Mouse (Mus musculus) gastrocnemius, postnatal 36 days (tissue): ENCODE data around the gene B9d1. TPM values are rescaled to one million over a fixed set of nuclear protein-coding genes. Genes with fewer than 3 reads are reported as not detected.

Source experiments
- DNase-seq, 2 experiments: peaks; one replicate each; pipeline ENCODE4 v3.0.0; 2022
- intact Hi-C: fragments of 180-260 bp; cut with DNase I; formaldehyde crosslinking; loops from one replicate; pipeline ENCODE4 v1.15.1; 2025
- long read RNA-seq, 2 experiments: library from polyadenylated mRNA; stranded (forward); transcript quantifications; one replicate each; pipeline ENCODE4 v2.0.0; 2021
- total RNA-seq, 2 experiments: library from RNA; stranded (reverse); gene quantifications; 2 replicates each; pipeline ENCODE4 v1.2.3; 2021

The B9d1 gene
- 1 to 10 TPM; 3.9 to 5.2 TPM for total RNA-seq
- long read RNA-seq, experiment 1, transcript B9d1-201 (7 exons, 817 nt), result major isoform, 9 of 15 reads
- long read RNA-seq, experiment 1, partial matches to known transcripts, result 2 of 15 reads
- long read RNA-seq, experiment 1, other reads (novel, unspliced or antisense), result 2 of 15 reads
- long read RNA-seq, experiment 2, transcript B9d1-201 (7 exons, 817 nt), result major isoform, 6 of 10 reads
- long read RNA-seq, experiment 2, partial matches to known transcripts, result 3 of 10 reads
- long read RNA-seq, experiment 2, other reads (novel, unspliced or antisense), result 1 of 10 reads

DNA sequence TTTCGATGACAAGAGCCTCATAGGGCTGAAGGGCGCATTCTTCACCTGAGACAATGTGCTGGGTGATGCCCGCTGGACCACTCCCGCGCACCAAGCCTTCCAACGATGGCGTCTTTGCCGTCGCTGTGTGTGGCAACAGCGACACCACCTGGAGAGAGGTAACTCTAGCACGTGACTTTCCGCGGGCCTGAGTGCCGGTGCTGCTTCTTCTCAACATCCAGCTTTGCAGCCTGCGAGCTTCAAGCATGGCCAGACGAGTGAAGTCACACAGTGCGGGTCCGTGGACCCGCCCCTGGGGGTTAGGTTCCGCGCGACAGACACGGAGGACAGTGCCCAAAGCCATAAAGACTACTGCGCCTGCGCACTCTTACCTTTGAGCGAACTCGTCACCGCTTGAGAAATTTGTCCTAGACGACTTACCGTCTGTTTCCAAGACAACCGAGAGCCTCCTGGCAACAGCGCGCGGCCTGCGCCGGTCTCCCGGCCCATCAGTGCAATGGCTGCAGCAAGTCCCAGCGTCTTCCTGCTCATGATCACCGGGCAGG, at the start of gene B9d1:
TSS of gene B9d1 (plus strand) at position 432 of the 545 bp plus-strand sequence.
- peak; percentile 91 to 95 for DNase-seq
- intact Hi-C loops, result loop anchor here (5.0 kb wide), 3 partner anchors 73 to 157 kb away; partner anchors contain the start of gene Epn2

DNA sequence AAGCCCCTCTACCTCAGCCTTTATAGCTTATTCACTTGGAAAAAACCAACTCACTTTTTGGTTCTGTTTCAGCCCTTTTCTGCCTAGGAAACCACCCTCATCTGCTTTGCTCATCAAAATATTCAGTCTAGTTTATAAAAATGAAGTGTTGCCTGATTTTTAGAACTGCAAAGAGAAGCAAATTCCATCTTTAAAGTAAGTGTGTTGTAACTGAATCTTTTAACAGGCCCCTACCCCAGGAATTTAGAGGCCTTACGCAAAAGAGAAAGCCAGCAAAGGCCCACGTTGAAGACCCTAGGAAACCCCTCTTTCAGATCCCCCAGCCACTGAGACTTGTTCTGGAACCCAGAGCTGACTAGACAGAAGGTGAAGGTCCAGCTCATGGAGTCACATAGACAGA, 40.9 kb upstream of the B9d1 start:
- no peak for DNase-seq
- intact Hi-C loops, result no loop called here

DNA sequence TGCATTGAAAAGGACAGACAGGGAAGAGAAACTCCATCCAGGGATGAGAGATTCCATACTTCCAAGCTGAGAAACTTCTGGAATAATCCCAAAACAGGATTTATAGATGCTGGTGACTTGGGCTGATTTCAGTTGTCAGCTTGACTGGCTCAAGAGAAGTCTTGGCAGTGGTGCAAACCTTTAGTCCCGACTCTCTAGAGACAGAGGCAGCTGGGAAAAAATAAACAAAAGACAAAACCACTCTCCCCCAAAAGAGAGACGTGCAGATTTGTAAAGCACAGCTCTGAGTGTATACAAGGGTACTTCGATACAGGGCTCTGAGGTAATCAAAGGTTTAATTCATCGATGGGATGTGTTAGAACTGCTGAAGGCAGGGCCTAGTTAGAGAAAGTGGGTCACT, 39.5 kb upstream of the B9d1 start:
- intact Hi-C loops, result no loop called here

DNA sequence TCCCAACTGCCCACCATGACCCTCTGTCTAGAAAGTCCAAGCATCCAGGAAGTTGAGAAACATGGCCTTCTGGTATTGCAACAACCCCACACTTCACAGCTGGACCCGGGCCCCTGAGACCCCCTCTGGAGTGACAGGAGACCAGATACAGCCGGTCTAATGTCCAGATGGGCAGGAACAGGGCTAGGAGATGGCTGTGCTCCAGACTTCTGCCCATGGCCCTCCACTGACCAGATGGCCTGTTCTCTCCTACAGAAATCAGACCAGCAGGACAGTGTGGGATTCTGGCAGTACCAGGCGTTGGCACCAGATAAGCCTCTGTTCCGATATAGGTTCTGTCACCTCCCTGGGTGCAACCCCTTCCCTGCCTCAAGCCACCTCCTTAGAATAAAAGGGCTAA, 36.4 kb upstream of the B9d1 start:
- intact Hi-C loops, result no loop called here
- no peak for DNase-seq

More for the DNA sequence above, 39.5 kb upstream of the B9d1 start:
- no peak for DNase-seq

DNA sequence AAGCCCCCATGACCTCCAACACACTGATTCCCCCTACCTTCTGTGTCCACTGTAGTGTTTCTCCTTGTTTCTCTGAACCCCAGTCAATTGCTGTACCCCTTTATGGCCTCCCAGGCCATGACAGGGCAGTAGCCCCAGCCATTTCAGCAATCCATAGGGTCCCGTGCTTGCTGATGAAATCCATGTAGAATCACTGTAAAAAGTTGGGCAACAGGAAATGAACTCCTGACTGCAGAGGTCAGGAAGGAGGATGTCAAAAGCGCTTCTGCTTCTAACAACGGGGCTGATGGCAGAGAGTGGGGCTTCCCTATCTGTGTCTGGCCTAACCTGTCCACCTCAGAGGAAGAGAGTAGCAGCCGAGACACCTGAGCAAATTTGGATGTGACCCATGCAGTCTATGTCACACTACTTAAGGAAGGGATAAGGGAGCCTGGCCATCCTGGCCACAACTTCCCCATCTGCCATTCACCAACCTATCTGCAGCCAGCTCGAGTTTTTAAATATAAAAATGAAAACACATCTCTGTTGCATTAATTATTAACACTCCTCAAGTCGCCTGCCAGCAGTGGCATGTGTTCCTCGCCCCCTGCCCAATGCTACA, 35.5 kb upstream of the B9d1 start:
- intact Hi-C loops, result no loop called here
- no peak for DNase-seq

DNA sequence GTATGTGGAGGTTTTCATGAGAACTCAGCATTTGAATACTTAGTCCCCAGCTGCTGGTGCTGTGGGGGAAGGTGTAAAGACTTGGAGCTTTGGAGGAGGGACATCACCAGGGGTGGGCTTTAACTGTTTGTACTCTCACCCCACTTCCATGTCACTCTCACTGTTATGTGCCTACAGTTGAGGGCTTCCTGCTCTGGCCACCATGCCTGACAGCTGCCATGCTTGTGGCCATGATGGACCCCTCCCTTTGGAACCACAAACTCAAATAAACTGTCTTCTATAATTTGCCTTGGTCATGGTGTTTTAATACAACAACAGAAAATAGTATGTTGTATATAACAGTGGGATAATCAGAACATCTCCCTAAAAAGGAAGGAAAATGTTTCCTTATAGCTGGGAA, 34.1 kb upstream of the B9d1 start:
- intact Hi-C loops, result no loop called here
- DNase-seq, result no peak

DNA sequence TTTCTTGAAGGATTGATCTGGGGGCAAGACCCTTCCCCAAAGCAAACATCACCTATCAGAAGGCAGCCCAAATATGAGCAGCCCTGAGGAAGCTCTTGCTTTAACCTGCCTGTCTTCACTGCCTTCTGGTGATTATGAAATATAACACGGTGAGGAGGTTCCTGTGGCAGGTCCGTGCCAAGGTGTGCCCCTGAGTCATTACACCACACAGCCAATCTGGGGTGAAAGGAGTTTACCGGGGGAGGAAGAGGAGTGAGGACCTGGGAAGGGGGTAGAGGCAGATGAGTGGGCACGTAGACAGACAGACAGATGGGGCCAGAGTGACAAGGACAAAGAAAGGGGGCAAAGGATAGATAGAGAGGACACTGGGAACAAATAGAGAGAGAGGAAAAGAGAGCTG, 31.3 kb upstream of the B9d1 start:
- intact Hi-C loops, result no loop called here
- DNase-seq, result no peak

DNA sequence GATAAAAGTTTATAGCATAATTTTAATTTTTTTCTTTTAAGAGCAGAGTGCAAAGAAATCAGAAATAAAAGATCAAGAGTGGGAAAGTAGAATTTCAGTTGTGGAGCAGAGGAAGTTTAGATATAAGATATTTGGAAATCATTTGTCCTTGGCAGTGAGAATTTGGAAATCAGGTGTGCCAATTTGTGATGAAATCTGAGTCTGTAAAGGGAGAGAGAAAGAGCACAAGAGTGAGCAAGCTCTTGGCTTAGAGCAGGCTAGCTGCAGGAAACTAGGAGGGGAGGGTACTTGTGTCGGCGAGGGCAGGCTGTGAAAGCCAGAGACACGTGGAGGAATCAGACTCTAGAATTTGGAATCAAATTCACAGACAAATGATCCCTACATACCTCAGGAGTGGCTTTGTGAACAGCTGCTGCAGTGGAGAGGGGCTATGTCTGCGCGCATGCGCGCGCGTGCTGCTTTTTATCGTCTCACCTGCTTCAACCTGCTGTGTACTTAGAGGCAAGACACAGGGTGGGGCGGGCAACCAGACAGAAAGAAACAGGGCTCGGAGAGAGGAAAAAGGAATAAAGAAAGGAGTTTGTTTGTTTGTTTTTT, 28.1 kb upstream of the B9d1 start:
- intact Hi-C loops, result no loop called here
- no peak for DNase-seq

DNA sequence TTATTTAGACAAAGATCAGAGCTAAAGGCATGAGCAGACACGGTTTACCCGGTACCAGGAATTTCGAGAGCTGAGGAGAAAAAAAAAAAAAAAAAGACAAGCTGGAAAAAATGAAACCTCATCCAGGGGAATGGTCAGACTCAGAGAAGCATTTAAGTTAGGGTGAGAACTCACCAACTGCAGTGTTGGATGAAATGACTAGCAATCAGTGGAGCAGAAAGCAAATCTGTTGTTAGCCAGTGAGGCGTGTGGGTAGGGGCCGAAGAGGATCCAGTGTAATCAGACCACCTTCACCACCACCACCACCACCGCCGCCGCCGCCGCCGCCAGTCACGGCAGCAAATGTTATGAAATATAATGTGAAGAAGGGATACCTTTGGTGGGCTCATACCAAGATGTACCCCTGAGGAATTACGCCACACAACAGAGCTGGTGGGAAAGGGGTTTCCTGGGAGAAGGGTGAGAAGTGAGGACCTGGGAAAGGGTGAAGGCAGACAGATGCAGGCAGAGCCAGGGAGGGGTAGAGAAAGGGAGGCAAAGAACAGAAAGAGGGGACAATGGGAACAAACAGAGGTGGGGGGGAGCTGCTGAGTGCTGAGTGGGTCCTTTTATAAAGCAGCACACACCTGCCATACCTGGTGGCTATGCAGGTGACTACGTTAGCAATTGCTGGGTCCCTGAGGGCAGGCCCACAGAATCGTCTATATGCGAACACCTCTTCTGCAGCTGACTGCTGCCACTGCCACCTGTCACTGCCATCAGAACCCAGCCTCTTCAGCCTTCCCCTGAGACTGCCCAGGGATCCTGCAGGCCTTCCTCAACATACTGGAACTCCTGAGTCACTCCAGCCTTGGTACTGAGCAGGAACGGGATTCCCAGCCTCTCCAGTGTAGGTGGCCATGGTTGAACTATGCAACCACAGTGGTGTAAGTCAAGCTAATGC, 27.1 kb upstream of the B9d1 start:
- no peak for DNase-seq
- intact Hi-C loops, result no loop called here

DNA sequence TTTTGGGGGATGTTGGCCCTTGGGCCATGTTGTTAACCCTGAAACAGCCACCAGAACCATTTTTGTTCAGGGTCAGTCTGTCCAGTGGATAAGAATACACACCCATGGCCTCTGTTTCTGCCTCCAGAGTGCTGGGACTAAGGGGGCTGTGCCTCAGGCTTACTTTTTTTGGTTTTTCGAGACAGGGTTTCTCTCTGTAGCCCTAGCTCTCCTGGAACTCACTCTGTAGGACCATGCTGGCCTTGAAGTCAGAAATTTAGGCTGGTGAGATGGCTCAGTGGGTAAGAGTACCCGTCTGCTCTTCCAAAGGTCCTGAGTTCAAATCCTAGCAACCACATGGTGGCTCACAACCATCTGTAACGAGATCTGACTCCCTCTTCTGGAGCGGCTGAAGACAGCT, 26.2 kb upstream of the B9d1 start:
- no peak for DNase-seq
- intact Hi-C loops, result no loop called here

DNA sequence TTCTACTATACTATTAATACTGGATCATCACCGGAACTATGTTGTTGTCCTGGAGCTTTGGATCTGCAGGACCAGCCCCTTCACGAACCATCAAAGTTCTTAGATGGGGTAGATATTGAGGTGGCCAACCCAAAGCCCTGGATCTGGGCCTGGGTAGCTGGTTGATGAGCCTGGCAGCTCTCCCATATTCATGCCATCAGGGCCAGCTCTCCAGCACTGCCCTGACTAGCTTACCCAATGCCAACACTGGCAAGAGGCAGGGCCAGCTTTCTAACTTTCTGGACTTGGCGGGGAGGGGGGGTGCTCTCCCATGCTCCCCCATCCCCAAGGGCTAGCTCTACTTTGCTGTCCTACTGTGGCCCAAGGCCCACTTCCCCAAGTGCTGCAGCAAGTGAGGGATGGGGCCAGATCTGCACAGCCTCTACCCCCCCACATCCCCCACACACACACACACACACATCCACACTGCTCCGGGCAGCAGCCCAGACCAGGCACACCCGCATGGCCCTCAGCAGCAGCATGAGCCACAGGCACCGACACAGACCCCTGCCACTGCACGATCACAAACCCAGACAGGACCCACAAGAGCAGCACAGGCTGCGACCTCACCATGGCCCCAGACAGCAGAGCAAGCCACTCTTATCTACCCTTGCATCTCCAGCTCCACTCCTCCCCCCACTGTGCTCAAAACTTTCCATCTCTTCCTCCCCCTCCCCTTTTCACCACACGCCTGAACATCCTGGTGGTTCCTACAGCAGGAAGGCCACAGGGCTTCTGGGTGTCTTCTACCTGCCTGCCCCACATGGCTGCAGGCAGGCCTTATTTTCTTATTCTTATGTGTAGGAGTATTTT, 23.5 kb upstream of the B9d1 start:
- intact Hi-C loops, result no loop called here
- DNase-seq, result no peak

DNA sequence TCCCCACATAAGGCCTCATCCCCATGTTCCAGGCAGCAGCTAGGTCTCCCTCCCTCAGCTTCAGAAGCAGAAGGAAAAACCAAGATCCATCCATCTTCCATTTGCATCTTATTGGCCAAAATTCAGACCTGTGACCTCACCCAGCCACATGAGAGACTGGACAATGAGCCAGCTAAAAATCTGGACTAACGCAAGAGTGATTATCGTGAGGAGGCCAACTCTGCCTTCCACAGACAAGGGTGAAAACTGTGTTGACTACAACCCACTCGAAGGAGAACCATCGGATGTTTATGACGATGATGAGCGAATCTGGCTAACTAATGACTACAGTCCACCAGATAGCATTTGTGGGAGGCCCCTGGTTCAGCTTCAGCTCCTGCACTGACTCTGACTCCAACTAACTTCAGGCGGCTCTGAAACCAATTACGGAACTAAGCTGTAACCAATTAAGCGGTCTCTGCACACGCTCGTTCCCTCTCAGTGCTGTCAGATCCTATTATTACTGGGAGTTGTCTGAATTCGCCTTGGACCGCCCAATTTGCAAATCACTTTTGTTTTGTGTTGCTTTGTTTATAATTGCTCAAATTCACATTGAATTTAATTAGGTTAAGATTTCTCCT, 21.6 kb upstream of the B9d1 start:
- DNase-seq, result no peak
- intact Hi-C loops, result no loop called here

DNA sequence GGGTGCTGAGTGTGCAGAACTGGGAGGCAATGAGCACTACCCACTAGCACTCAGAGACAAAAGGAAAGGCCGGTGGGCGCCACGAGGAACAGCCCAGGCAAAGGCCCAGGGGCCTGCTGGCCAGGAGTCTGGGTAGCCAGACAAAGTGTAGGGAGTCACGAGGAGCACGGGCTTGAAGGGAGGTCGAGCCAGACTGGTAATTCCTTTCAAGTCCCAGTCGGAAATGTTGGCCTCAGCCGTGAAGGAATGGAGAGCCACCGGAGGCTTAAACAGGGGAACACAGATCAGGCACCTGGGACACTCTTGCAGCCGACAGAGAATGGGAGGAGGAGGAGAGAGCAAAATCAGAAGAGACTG, 20.7 kb upstream of the B9d1 start:
- intact Hi-C loops, result no loop called here
- DNase-seq, result no peak

DNA sequence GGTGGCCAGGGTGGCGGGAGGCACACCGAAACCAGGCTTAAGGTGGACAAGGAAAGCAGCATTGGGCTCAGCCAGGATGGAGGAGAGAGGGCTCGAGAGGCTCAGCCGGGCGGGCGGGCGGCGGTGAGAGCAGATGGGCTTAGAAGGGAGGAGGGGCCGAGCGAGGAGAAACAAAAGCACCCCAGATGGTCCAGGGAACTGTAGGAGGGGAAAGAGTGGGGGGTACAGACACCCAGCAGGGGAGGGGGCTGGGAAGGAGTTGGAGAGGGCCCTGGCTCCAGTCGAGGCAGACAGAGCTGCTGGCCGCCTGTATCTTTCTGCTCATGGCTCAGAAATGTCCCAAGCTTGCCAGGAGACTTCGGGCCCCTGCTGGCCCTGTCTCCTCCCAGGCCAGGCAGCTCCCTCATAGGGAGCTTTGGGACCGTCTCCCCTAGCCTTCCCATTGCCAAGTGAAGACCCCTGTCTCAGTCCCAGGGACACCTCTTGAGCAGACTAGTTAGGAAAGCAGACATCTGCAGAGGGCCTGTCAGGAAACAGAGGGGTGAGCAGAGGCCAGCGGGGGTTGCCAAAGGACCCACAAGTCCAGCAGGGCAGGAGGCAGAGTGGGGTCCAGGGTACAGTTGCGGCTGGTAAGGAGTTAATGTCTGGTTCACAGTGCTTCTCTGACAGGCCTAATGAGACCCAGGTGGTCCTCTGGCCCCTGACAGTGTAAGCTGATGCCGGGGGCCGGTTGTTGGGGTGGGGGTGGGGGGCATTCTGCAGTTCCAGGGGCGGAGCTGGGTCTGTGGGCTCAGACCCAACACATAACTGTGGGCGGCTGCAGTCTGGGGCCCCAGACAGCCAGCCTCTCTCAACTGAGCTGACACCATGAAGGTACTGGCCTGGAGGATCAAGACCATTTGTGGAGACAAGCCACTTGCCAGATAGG, 20.1 kb upstream of the B9d1 start, which contains the start of gene Mfap4:
TSS of gene Mfap4 (plus strand) at position 819 of the 928 bp plus-strand sequence.
- intact Hi-C loops, result loop anchor here (5.0 kb wide), 1 partner anchor 48 kb away; no protein-coding TSS in a partner anchor

DNA sequence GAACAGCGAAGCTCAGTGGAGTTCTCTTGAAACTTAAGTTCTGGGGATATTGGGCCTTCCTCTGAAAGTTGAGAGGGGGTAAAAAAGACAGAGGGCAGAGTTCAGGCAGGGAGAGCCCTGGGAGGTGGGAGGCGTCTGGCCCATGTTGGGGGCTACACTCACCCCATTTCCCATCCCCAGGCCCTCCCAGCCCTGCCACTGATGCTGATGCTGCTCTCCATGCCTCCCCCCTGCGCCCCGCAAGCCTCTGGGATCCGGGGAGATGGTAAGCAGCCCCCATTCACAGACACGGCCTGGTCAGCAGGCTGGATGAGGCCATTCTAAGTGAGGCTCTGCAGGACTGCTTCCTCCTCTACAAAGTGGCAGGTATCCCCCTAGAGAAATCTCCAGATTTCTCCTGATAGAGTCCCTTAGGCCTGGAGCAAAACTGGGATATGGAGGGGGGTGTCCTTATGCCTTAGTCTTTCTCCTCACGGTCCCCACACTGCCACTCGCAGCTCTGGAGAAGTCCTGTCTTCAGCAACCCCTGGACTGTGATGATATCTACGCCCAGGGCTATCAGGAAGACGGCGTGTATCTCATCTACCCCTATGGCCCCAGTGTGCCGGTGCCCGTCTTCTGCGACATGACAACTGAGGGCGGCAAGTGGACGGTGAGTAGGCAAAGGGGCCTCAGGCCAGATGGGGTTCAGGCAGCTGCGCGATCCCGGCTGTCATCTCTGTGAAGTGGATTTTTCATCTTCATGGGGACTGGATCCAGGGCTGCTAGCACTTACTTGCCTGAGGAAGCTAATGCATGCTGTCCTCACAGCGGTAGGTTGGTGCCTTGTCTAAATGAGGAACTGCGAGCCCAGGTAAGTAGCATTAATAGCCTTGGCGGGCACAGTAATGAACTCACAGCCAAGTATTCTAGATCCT, 19.1 kb upstream of the B9d1 start:
- no peak for DNase-seq
- intact Hi-C loops, result loop anchor here (5.0 kb wide), 1 partner anchor 48 kb away; no protein-coding TSS in a partner anchor

More for the DNA sequence above, 20.1 kb upstream of the B9d1 start, which contains the start of gene Mfap4:
- DNase-seq, result peak in 1 of 2 experiments; percentile 31

DNA sequence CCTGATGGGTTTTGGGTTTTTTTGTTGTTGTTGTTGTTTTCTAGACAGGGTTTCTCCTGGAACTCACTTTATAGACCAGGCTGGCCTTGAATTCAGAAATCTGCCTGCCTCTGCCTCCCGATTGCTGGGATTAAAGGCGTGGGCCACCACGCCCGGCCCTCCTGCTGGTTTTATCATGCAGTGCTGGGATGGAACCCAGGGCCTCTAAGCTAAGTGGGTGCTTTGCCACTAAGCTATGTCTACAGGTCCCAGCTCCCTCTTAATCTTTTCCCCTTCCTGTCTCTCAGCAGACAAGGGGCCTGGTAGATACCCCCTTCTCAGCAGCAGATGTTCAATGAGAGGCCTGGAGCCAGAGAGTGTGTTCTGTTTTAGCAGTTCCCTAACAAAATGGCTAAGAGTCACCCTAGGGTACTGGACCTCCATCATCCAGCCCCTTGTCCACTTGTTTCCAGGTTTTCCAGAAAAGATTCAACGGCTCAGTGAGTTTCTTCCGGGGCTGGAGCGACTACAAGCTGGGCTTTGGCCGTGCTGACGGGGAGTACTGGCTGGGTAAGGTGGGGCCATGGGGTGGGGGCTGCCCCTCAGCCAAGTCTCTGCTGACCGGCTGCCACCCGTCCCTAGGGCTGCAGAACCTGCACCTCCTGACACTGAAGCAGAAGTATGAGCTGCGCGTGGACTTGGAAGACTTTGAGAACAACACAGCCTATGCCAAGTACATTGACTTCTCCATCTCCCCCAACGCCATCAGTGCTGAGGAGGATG, 18.3 kb upstream of the B9d1 start:
- intact Hi-C loops, result loop anchor here (5.0 kb wide), 1 partner anchor 49 kb away; no protein-coding TSS in a partner anchor
- DNase-seq, result no peak
